14 mouse cellular contexts compared by ENCODE assay signal in genomic region chr6:116942696-116943095, GRCm38 (mm10).
"Had no signal": no experiment of that assay in that cellular context is flagged by ENCODE, and none has a peak within 500 bp of the region (broad histone marks: within the 10 kb centered on the region; RNA-seq: fewer than 3 reads in every experiment).

No protein-coding gene starts in this region.

- H3K4me1 ChIP-seq: liver, embryonic 12.5 days had no signal

- H3K4me2 ChIP-seq: limb, embryonic 15.5 days; liver, embryonic 12.5 days; midbrain, embryonic 12.5 days; neural tube, embryonic 13.5 days had no signal

- H3K9me3 ChIP-seq: limb, embryonic 15.5 days; liver, embryonic 12.5 days; midbrain, embryonic 12.5 days; neural tube, embryonic 13.5 days had no signal

- ATAC-seq: liver, embryonic 12.5 days; midbrain, embryonic 16.5 days had no signal

- H3K36me3 ChIP-seq: limb, embryonic 15.5 days; liver, embryonic 12.5 days; midbrain, embryonic 12.5 days; neural tube, embryonic 13.5 days had no signal

- H3K27me3 ChIP-seq: limb, embryonic 15.5 days; liver, embryonic 12.5 days; midbrain, embryonic 12.5 days; neural tube, embryonic 13.5 days had no signal

- DNase-seq: kidney, adult 11 months; kidney, adult 9 months; kidney, postnatal 36 days; layer of hippocampus, adult 9-11 months; layer of hippocampus, postnatal 36 days; thymus, adult 2 months; thymus, postnatal 25 days had no signal

- H3K4me3 ChIP-seq: limb, embryonic 15.5 days; liver, embryonic 12.5 days; midbrain, embryonic 12.5 days; neural tube, embryonic 13.5 days had no signal

- H3K9ac ChIP-seq: limb, embryonic 15.5 days; liver, embryonic 12.5 days; midbrain, embryonic 12.5 days; neural tube, embryonic 13.5 days had no signal

- H3K27ac ChIP-seq: kidney, postnatal 0 days; limb, embryonic 15.5 days; liver, embryonic 12.5 days; midbrain, embryonic 12.5 days; neural tube, embryonic 13.5 days; stomach, postnatal 0 days had no signal
